Mouse (Mus musculus): ENCODE results near the gene Sfrp2. TPM values are rescaled to one million over a fixed set of nuclear protein-coding genes. Genes with fewer than 3 reads are reported as not detected.
A peak's percentile ranks its signal among the peaks of the same experiment; 100 is the strongest.

Sfrp2 gene
- total RNA-seq, 1 experiment from 2014 or later, result not detected

DNA sequence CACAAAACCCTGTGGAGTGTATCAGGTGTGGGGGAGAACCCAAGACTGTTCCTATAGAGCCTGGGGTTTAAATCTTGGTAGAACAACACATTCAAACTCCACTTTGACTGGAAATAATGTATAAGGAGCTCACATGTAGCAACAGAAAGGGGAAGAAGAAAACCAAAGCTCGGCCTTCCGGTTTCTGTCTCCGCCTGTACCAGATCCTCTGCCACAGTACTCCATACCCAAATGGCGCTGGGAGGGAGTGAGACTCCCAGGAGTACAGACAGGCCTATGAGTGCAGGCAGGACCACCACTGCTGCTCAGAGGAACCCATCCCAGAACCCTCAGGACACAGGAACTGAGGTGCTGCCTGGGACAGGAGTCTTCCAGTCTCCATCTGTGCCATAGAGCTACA, 57.7 kb downstream of the Sfrp2 start:
- 0 out of 2 replicates have a peak, but pooled peaks have one; percentile 15 for ATAC-seq (replicated peaks; ENCODE audit: low read depth, poor library complexity, severe bottlenecking)

Other genes starting within 250 kb of the Sfrp2 start
- gene Tlr2, start 75.4 kb downstream of the Sfrp2 start, total RNA-seq (2017), result 8.4 and 10.0 TPM in 2 replicates